Mouse (Mus musculus): ENCODE measurements at regions not wholly inside any gene's neighbourhood (a gene's known extent, or its start where the extent isn't known, plus 50 kb on each side); places are given as distances from the start of the nearest gene placed in this dataset.
A peak's percentile ranks its signal among the peaks of the same experiment; 100 is the strongest.

GRCm38 (mm10) chr13:101301361-101301760 lies 466.7 kb downstream of the Pik3r1 start:
- no peak for DNase-seq (ENCODE audit: extremely low spot score)

DNA sequence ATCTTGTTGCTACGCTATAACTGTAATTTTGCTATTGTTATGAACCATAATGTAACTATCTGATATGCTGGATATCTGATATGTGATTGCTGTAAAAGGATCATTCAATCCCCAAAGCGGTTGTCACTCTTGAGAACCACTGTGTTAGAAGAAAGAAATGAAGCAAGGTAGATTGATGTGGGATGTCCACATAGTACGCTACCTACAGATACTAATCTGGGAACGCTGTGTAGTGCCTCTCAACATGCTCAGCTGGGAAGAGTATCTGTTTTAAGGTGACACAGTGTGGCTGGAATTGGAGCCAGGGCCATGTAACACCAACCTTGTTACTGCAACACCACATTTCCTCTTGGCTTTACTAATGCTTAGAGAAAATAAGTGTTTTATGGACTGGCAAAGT lies 456.2 kb upstream of the Slc30a5 start:
- no peak for DNase-seq (ENCODE audit: extremely low spot score)

DNA sequence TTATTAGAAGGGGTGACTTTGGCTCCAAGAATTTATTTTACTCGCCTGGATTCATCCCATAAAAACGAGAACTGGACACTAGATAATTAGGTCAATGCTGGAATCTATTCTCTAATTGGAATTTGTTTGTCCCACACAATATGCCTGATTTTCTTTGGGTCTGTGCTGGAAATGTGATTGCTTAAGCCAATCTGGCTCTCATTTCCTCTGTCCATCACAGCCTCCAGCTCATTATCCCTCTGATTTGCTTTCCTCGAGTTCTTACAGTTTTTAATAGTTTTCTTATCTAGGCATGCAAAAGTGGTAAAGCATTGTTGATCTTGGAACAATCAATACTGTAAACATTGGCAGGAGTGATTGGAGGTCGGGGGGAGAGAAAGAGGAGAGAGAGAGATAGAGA lies 453.9 kb upstream of the Slc30a5 start:
- no peak for DNase-seq (ENCODE audit: extremely low spot score)

DNA sequence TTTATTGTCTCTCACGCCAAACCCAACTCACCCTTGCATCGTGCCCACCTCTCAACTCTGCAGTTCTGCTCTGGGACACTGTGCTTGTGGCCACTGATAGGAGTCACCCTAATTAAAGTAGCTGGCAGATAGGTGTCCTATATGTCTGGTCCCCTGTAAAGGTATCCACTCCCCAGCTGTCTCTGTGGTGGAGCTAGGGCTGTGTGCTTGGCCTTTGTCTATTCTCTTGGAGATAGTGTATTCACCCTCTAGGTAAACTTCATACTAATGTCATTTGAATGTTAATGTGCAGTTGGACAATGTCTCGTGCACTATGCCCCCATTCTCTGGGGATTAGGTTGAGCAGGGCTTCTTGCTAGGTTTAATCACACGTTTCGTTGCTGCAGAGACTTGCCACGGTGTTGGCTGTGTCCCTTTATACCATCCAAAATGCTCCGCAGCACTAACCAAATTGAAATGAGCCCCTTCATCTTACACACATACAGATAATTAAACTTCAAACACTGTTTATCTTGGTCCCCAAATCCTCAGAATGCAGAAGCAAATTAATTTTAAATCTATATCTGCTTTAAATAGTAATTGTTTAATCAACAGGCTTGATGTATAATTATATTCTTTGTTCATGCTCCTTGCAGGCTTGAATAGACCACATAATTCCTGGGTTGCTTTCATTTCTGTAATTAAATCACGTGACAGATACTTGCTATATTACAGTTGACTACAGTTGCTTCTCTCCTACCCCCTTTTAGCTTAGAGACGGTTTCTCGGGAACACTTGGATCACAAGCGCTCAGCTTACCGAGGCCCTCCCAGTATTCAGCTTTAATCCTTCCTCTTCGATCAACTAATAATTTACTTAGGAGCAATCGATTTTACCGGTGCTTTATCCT lies 453.0 kb upstream of the Slc30a5 start:
- no peak for DNase-seq (ENCODE audit: extremely low spot score)

GRCm38 (mm10) chr13:101278127-101278526 lies 444.9 kb upstream of the Slc30a5 start:
- DNase-seq (ENCODE audit: extremely low spot score) = no peak

GRCm38 (mm10) chr13:101276766-101277165 lies 443.5 kb upstream of the Slc30a5 start:
- no peak for DNase-seq (ENCODE audit: extremely low spot score)

DNA sequence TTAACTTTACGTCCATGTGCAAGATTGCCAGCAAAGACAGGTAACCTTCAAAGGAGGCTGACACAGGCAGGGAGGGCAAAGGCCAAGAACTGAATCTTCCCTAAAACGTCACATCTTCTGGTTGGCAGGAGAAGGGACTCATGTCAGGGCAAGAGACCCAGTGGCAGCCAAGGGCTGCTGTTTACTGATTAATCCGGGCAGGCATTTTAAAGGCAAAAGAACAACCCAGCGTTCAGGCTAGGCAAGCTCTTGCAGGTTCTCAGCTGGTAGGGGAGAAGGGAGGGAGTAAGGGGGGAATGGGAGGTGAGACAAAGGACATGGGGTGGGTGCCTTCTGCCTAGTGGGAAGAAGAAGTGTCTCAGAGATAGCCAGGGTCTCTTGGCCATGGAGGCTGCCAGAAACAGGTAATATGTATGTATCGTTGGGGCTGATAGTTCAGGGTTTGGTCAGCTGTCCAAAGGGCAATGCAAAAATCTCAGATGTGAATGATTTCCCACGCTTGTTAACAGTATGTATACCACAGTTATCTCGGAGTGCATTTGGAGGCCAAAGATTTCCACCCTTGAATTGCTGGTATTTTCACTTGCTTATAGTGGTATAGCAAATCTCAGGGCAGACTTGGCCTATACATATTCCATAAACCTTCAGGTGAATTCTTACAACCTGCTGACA lies 441.4 kb upstream of the Slc30a5 start:
- no peak for DNase-seq (ENCODE audit: extremely low spot score)

- no peak for DNase-seq (ENCODE audit: extremely low spot score)
These were observed 440.1 kb upstream of the Slc30a5 start for GRCm38 (mm10) chr13:101273321-101273720.

DNA sequence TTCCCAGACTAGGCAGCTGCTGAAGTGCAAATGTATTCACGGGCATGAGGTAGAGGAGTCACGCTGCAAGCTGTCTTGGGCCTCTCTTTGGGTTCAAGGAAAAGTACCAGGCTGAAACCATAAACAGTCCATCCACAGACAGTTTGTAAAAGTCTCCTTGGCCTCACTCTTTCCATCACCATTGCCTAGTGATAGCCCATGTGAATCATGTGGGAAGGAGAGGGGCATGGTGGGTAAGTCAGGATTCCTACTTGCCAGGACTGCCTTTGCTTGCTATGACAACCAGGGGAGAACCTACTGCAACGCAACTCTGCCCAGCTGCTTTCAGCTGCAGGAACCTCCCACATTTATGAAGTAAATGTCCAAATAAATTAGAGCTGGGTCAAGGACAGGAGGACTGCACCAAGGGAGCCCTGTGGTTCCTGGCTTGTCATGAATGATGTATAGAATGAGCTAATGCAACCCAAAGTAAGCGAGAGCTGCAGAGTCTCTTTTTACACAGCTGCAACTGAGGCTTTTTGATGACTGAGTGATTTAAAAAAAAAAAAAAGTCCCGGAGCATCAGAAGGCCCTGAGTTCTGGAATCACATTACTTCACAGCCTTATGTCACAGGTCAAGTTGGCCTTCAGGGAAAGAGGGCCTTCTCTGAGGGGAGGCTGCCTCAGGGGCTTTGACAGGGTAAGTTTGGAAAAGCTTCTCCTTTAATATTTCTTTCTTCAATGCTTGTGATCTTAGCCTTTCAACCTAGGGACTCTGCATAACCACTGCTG lies 420.7 kb upstream of the Slc30a5 start:
- DNase-seq (ENCODE audit: extremely low spot score) = no peak

- no peak for DNase-seq (ENCODE audit: extremely low spot score)
These were observed 416.1 kb upstream of the Slc30a5 start for GRCm38 (mm10) chr13:101249369-101249768.

DNA sequence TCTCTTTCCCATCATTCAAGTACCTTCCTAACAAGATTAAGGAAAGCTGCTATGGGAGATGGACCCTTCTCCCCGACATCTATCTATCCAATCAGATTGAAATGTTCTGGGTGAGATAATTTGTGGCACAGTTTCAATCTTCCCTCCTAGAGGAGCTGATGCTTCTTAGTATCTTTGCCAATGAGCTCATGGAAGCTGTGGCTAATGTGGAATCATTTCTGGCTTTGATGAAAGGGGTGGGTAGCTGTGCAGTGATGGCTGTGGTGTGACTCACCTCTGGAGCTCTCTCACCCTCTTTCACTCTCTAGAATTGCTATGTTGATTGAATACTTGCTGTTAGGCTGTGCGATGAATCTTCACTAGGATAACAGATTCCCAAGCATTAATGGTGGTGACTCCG lies 411.1 kb upstream of the Slc30a5 start:
- no peak for DNase-seq (ENCODE audit: extremely low spot score)

DNA sequence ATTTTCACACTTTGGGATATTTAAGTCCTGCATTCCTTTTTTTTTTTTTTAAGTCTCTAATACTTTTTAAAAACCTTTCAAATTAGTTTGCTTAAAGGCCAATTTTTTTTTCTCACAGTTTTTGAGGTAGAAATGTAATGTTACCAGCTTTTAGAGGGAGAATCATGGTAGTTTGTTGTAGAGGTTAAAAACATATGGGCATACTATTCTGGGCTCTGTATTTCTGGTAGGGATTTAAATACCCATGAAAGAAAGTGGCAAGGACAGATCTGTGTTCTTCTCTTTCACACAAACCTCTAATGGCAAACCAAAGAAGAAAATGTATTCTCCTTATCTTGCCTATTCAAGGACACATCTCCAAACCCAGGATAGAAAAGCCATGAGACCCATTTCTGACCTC lies 405.6 kb upstream of the Slc30a5 start:
- no peak for DNase-seq (ENCODE audit: extremely low spot score)

DNA sequence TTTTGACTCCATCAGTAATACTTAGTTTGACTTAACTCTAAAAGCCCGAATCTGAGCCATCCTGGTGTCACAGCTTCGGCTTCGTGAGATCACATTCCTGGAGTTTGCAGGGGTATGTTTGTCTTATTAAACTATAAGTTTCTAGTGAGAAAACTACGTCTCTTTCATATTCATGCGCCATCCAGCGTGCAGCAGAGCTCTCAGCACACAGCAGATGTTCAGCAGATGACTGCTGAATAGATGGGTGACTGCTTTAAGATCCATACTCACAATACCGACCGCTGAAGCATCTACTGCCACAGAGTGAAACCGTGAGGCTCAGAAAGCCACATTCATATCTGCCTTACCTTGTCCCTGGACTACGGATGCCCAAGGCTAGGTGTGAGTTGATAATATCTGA lies 403.8 kb upstream of the Slc30a5 start:
- no peak for DNase-seq (ENCODE audit: extremely low spot score)

DNA sequence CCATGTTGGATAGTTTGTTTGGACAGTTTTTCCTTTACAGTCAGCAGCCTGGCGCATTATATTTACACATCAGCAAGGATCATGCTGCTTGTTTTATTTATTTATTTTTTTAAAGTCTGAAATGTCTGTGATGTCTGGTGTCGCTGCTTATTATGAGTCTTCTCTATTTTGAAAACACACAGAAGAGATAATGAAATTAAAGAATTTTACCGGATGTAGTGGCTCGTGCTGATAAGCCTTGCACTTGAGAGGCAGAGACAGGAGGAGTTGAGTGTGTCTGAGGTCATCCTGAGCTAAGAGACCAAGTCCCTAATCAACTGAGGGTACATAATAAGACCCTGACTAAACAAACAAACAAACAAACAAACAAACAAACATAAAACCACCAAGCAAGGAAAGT lies 402.6 kb upstream of the Slc30a5 start:
- no peak for DNase-seq (ENCODE audit: extremely low spot score)

DNA sequence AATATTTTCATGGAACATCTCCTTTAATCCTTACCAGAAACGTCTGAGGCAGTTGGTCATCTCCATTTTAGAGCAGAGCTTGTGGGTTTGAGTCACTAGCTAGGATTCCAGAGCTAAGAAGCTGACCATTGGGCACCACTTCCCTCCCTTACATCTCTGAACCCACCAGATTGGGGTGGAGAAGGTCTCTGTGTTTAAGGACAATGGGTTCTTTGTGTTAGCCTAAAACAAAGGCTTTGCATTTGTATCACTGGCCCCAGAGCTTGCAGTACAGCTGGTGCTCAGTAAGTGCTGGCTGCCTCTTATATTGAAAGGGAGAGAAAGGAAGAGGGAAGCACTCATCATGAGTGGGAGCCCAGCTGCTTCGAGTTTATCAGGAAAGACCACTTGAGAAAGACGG lies 401.9 kb upstream of the Slc30a5 start:
- DNase-seq (ENCODE audit: extremely low spot score) = no peak

GRCm38 (mm10) chr13:101234550-101234949 lies 401.3 kb upstream of the Slc30a5 start:
- DNase-seq (ENCODE audit: extremely low spot score) = no peak

DNA sequence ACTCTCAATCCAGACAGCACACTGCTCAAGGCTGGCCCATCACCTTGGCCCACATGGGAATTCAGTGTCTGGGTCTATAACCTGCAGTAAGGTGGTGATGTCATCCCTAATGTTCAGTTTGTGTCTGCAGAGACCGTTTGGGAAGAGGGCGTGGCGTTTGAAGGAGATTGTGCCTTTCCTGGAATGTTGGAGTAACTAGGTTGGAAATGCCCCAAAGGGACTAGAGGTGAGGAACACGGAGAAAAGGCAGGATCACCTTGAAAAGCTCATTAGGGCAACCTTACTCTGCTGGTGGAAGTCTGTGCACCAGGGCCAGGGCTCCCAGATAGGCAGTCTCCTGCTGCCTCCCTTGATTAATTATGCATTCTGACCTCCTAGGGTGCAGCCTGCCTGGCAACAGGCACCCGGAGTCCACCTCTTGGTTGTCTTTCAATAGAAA lies 400.6 kb upstream of the Slc30a5 start:
- DNase-seq (ENCODE audit: extremely low spot score) = peak; percentile 15

DNA sequence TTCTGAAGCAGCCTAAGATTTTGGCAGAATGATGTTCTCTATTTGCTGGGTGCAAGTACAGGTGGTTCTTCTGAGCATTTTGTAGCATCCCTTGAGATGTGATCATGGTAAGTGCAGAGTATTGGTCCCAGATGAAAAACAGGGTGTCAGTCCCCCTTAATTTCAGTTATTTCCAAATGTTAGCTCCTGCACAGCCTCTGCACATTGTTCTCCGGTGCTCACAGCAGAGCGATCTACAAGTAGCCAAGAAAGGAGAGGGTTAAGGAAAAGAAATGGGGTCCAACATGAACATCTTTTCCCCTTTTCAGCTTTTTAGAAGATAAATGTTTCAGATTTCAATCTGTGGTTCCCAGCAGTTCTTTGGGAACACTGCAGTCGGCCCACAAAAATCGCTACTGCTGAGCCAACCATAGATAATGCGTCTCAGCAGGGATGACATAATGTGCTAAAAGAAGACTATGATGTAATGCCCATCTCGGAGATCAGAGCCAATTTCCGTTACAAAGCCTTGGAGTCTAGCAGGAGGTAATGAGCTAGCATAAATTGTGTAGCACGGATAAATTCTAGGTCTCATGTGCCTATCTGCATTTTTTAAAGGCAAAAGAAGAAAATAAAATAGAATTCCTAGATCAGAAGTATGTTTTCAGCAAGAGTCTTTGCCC lies 400.1 kb upstream of the Slc30a5 start:
- peak; percentile 21 for DNase-seq (ENCODE audit: extremely low spot score)

GRCm38 (mm10) chr13:101229861-101230260 lies 396.6 kb upstream of the Slc30a5 start:
- no peak for DNase-seq (ENCODE audit: extremely low spot score)

DNA sequence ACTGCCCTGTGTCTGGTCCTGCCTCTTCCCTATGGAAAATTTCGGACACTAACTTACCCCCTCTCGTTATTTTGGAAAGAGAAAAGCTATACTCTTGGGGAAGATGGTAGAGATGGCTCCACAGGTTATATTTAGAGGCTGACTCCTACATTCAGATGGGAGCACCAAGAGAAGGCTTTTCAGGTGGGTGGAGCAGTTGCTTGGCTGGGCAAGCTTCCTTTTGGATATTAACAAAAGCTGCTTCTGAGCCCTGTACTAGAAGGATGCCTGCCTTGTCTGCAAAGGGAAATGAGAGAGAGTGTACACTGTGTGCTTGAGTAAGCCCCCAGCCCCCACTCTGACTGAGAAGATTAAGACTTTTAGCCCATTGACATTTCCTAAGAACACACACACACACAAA lies 392.1 kb upstream of the Slc30a5 start:
- no peak for DNase-seq (ENCODE audit: extremely low spot score)

- no peak for DNase-seq (ENCODE audit: extremely low spot score)
These were observed 388.3 kb upstream of the Slc30a5 start for GRCm38 (mm10) chr13:101221331-101222043.
